Mouse (Mus musculus): ENCODE data around the gene Sprr2h. TPM values are rescaled to one million over a fixed set of nuclear protein-coding genes. Genes with fewer than 3 reads are reported as not detected.

The Sprr2h gene
- polyA plus RNA-seq, 1 experiment from 2014 or later = not detected

DNA sequence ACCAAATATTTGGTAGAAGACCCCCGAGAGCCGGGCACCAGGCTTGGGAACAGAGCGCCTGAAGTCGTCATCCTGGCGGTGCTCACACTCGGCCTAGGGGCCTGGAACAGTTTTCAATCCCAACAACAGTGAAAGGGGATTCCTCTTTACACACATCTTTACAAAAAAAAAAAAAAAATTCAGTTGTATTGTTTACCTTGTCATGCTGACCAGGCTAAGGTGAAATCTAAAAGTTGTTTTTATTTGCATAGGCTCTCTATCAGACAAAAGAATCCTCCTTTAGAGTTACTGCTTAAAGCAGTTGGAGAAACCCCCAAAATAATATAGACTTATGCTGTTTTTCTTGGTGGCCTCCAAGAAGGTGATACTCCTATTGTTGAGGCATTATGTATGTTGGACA lies 43.8 kb downstream of the Sprr2h start, which contains the start of gene Gm9774:
TSS of gene Gm9774 (minus strand) at position 101 of the 400 bp plus-strand sequence.
- no peaks in the 10 kb centered on the region for H3K9me3 ChIP-seq (ENCODE audit: control insufficient read depth, low read length)
- no peaks in the 10 kb centered on the region for H3K4me1 ChIP-seq (replicated peaks; ENCODE audit: control insufficient read depth, insufficient read depth, low read length)
- H3K9ac ChIP-seq (replicated peaks; ENCODE audit: low read depth, low read length) = no peak within 1 kb of the TSS
- no peaks in the 10 kb centered on the region for H3K36me3 ChIP-seq (ENCODE audit: control insufficient read depth, insufficient read depth)
- H3K4me2 ChIP-seq (ENCODE audit: low read length) = no peak within 1 kb of the TSS
- WGBS = 93% methylated on average over 6 of the region's 6 CpGs
- no peaks in the 10 kb centered on the region for H3K27me3 ChIP-seq (replicated peaks; ENCODE audit: control insufficient read depth, insufficient read depth, low read length)
- H3K27ac ChIP-seq (ENCODE audit: low read length) = no peak within 1 kb of the TSS
- ATAC-seq = no peak
- H3K4me3 ChIP-seq (replicated peaks; ENCODE audit: low read length) = no peak within 1 kb of the TSS

DNA sequence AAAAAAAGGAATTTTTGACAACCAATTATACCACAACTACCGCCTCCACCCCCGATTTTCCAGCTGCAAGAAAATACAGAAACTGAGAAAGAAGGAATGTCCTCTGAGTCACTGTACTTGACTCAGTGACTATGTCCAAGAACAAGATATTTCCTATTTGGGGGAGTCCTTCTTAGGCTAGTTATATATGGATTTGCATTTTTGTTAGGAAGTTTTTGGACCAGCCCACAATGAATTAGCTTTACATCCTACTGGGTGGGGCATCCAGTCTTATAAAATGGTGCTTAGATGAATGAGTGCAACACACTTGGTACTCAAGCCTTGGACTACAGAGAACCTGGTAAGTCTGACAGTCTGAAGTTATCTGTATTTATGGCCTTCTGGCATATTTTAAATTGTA lies 46.8 kb downstream of the Sprr2h start, which contains the start of gene Sprr2k:
TSS of gene Sprr2k (plus strand) at position 301 of the 400 bp plus-strand sequence.
- ATAC-seq = no peak
- no peak within 1 kb of the TSS for H3K4me3 ChIP-seq (replicated peaks; ENCODE audit: low read length)
- WGBS = 90% methylated on average over 2 of the region's 2 CpGs
- H3K27me3 ChIP-seq (replicated peaks; ENCODE audit: control insufficient read depth, insufficient read depth, low read length) = no peaks in the 10 kb centered on the region
- no peaks in the 10 kb centered on the region for H3K9me3 ChIP-seq (ENCODE audit: control insufficient read depth, low read length)
- no peaks in the 10 kb centered on the region for H3K36me3 ChIP-seq (ENCODE audit: control insufficient read depth, insufficient read depth)
- no peak within 1 kb of the TSS for H3K4me2 ChIP-seq (ENCODE audit: low read length)
- no peak within 1 kb of the TSS for H3K27ac ChIP-seq (ENCODE audit: low read length)
- no peak within 1 kb of the TSS for H3K9ac ChIP-seq (replicated peaks; ENCODE audit: low read depth, low read length)
- H3K4me1 ChIP-seq (replicated peaks; ENCODE audit: control insufficient read depth, insufficient read depth, low read length) = no peaks in the 10 kb centered on the region

Other genes with a start within 250 kb of the Sprr2h start
- not detected in 2 replicates for gene Lelp1, start 242.9 kb upstream of the Sprr2h start, polyA plus RNA-seq (2015; fragmentation: Nextera tagmentation; extraction: Ambion mirVana)
- not detected in 2 replicates for gene Sprr2a1, start 169.9 kb upstream of the Sprr2h start, polyA plus RNA-seq (2015; fragmentation: Nextera tagmentation; extraction: Ambion mirVana)
- gene Sprr2a2, start 169.8 kb upstream of the Sprr2h start, polyA plus RNA-seq (2015; fragmentation: Nextera tagmentation; extraction: Ambion mirVana) = not detected in 2 replicates
- not detected in 2 replicates for gene Sprr2a3, start 100.3 kb upstream of the Sprr2h start, polyA plus RNA-seq (2015; fragmentation: Nextera tagmentation; extraction: Ambion mirVana)
- gene Sprr2b, start 69.1 kb upstream of the Sprr2h start, polyA plus RNA-seq (2015; fragmentation: Nextera tagmentation; extraction: Ambion mirVana) = not detected in 2 replicates
- not detected in 2 replicates for gene Sprr2d, start 46.5 kb upstream of the Sprr2h start, polyA plus RNA-seq (2015; fragmentation: Nextera tagmentation; extraction: Ambion mirVana)
- not detected in 2 replicates for gene Sprr2e, start 33.5 kb upstream of the Sprr2h start, polyA plus RNA-seq (2015; fragmentation: Nextera tagmentation; extraction: Ambion mirVana)
- gene Sprr2f, start 20.5 kb upstream of the Sprr2h start, polyA plus RNA-seq (2015; fragmentation: Nextera tagmentation; extraction: Ambion mirVana) = not detected in 2 replicates
- not detected in 2 replicates for gene Sprr2i, start 22.3 kb downstream of the Sprr2h start, polyA plus RNA-seq (2015; fragmentation: Nextera tagmentation; extraction: Ambion mirVana)
- not detected in 2 replicates for gene Sprr2j-ps, start 32.4 kb downstream of the Sprr2h start, polyA plus RNA-seq (2015; fragmentation: Nextera tagmentation; extraction: Ambion mirVana)
- gene Gm9774, start 43.7 kb downstream of the Sprr2h start, polyA plus RNA-seq (2015; fragmentation: Nextera tagmentation; extraction: Ambion mirVana) = 5.5 and 9.6 TPM in 2 replicates
- gene Sprr2k, start 46.9 kb downstream of the Sprr2h start, polyA plus RNA-seq (2015; fragmentation: Nextera tagmentation; extraction: Ambion mirVana) = not detected in 2 replicates
- not detected in 2 replicates for gene Sprr1b, start 53.1 kb downstream of the Sprr2h start, polyA plus RNA-seq (2015; fragmentation: Nextera tagmentation; extraction: Ambion mirVana)
- gene Sprr3, start 73.0 kb downstream of the Sprr2h start, polyA plus RNA-seq (2015; fragmentation: Nextera tagmentation; extraction: Ambion mirVana) = not detected in 2 replicates
- gene Sprr1a, start 100.2 kb downstream of the Sprr2h start, polyA plus RNA-seq (2015; fragmentation: Nextera tagmentation; extraction: Ambion mirVana) = 0.32 TPM in 1 of 2 replicates, not detected in the other
- not detected in 2 replicates for gene Sprr4, start 114.8 kb downstream of the Sprr2h start, polyA plus RNA-seq (2015; fragmentation: Nextera tagmentation; extraction: Ambion mirVana)
- not detected in 2 replicates for gene 2310046K23Rik, start 148.8 kb downstream of the Sprr2h start, polyA plus RNA-seq (2015; fragmentation: Nextera tagmentation; extraction: Ambion mirVana)
- not detected in 2 replicates for gene Ivl, start 188.1 kb downstream of the Sprr2h start, polyA plus RNA-seq (2015; fragmentation: Nextera tagmentation; extraction: Ambion mirVana)
- gene Smcp, start 203.3 kb downstream of the Sprr2h start, polyA plus RNA-seq (2015; fragmentation: Nextera tagmentation; extraction: Ambion mirVana) = not detected in 2 replicates
- gene 2210017I01Rik, start 221.8 kb downstream of the Sprr2h start, polyA plus RNA-seq (2015; fragmentation: Nextera tagmentation; extraction: Ambion mirVana) = not detected in 2 replicates
- not detected in 2 replicates for gene Lce6a, start 236.0 kb downstream of the Sprr2h start, polyA plus RNA-seq (2015; fragmentation: Nextera tagmentation; extraction: Ambion mirVana)

Measured in forebrain, embryonic 16.5 days (tissue).